Mouse (Mus musculus) limb, embryonic 15.5 days (tissue): ENCODE data around the gene Tmtc1. TPM values are rescaled to one million over a fixed set of nuclear protein-coding genes. Genes with fewer than 3 reads are reported as not detected.
A peak's percentile ranks its signal among the peaks of the same experiment; 100 is the strongest.

Experiments
- ATAC-seq: fragments of 200-750 bp; cut with Nextera tagmentation; 2 replicates; pipeline ENCODE4 v1.8.0; 2017; ENCODE audit warnings: low read depth, moderate TSS enrichment; ENCODE audit not compliant: insufficient number of reproducible peaks, low FRiP score, low TSS enrichment
- H3K27ac ChIP-seq: fragments of 300-500 bp; sonication (generic); 2 replicates; pipeline ENCODE4 v1.5.1; 2015; ENCODE audit warnings: moderate library complexity, mild to moderate bottlenecking, inconsistent platforms
- H3K27me3 ChIP-seq: fragments of 300-500 bp; sonication (generic); 2 replicates; pipeline ENCODE4 v1.6.1; 2015; ENCODE audit warnings: inconsistent platforms
- H3K36me3 ChIP-seq: fragments of 300-500 bp; sonication (generic); 2 replicates; pipeline ENCODE4 v1.6.1; 2015; ENCODE audit warnings: inconsistent platforms
- H3K4me1 ChIP-seq: fragments of 300-500 bp; sonication (generic); 2 replicates; pipeline ENCODE4 v1.6.1; 2015; ENCODE audit warnings: inconsistent platforms
- H3K4me2 ChIP-seq: fragments of 300-500 bp; sonication (generic); 2 replicates; pipeline ENCODE4 v1.6.1; 2015; ENCODE audit warnings: mild to moderate bottlenecking, inconsistent platforms
- H3K4me3 ChIP-seq: fragments of 300-500 bp; sonication (generic); 2 replicates; pipeline ENCODE4 v1.5.1; 2015; ENCODE audit warnings: mild to moderate bottlenecking, inconsistent platforms
- H3K9ac ChIP-seq: fragments of 300-500 bp; sonication (generic); 2 replicates; pipeline ENCODE4 v1.6.1; 2015; ENCODE audit warnings: inconsistent platforms
- H3K9me3 ChIP-seq: fragments of 300-500 bp; sonication (generic); 2 replicates; pipeline ENCODE4 v1.6.1; 2016; ENCODE audit warnings: inconsistent platforms
- WGBS: fragments of 180-500 bp; shearing (Covaris S2); methylation state at CpG from one replicate; pipeline ENCODE4 v1.1.7; 2015; 5-methylcytosine and 5-hydroxymethylcytosine counted together
- polyA plus RNA-seq: library from polyadenylated mRNA; unstranded; fragments of >200 nt; fragmentation: Nextera tagmentation; extraction: Ambion mirVana; gene quantifications from 2 replicates; pipeline ENCODE4 v1.2.1, GENCODE M21; 2015

The Tmtc1 gene
- polyA plus RNA-seq, 1 experiment from 2014 or later: 1.3 TPM

GRCm38 (mm10) chr6:148216752-148217151 lies 227.4 kb downstream of the Tmtc1 start:
- no peak overlapping the region for H3K9ac ChIP-seq
- ATAC-seq: no peak
- H3K27me3 ChIP-seq: no peaks in the 10 kb centered on the region
- 87% methylated on average over 4 of the region's 4 CpGs for WGBS
- no peak overlapping the region for H3K4me2 ChIP-seq
- no peaks in the 10 kb centered on the region for H3K9me3 ChIP-seq
- H3K4me1 ChIP-seq: peaks cover 3% of the 10 kb centered on the region; the same call in 1 of the 2 replicates
- no peaks in the 10 kb centered on the region for H3K36me3 ChIP-seq
- H3K27ac ChIP-seq: no peak overlapping the region
- no peak overlapping the region for H3K4me3 ChIP-seq

GRCm38 (mm10) chr6:148214765-148215164 lies 229.4 kb downstream of the Tmtc1 start:
- no peak overlapping the region for H3K4me3 ChIP-seq
- no peaks in the 10 kb centered on the region for H3K27me3 ChIP-seq
- no peaks in the 10 kb centered on the region for H3K9me3 ChIP-seq
- H3K4me2 ChIP-seq: no peak overlapping the region
- H3K36me3 ChIP-seq: no peaks in the 10 kb centered on the region
- WGBS: 3% methylated on average over 5 of the region's 5 CpGs
- H3K9ac ChIP-seq: no peak overlapping the region
- no peak for ATAC-seq
- peaks cover 8% of the 10 kb centered on the region; the same call in 1 of the 2 replicates for H3K4me1 ChIP-seq
- no peak overlapping the region for H3K27ac ChIP-seq

- Histone ChIP-seq H3K27me3 (no peaks in the 10 kb centered on the region), H3K9me3 (no peaks in the 10 kb centered on the region), H3K9ac (peak within 1 kb of the TSS; percentile 96), H3K4me1 (peaks cover 8% of the 10 kb centered on the region; the same call in 1 of the 2 replicates), H3K36me3 (no peaks in the 10 kb centered on the region), H3K4me2 (peak within 1 kb of the TSS; percentile 61), H3K27ac (peak within 1 kb of the TSS; percentile 88), H3K4me3 (peak within 1 kb of the TSS; percentile 86)
- peak; percentile 98 for ATAC-seq
- WGBS: under 1% methylated on average over 61 of the region's 61 CpGs
These were observed 232.1 kb downstream of the Tmtc1 start, which contains the start of gene Ergic2 for GRCm38 (mm10) chr6:148211897-148212680. Ergic2 (minus strand) TSS chr6:148212374.

- peak overlapping the region; percentile 61 for H3K4me2 ChIP-seq
- H3K27me3 ChIP-seq: no peaks in the 10 kb centered on the region
- peak; percentile 5; the same call in 1 of the 2 replicates for ATAC-seq
- WGBS: under 1% methylated on average over 51 of the region's 51 CpGs
- no peaks in the 10 kb centered on the region for H3K36me3 ChIP-seq
- peak overlapping the region; percentile 86 for H3K4me3 ChIP-seq
- H3K4me1 ChIP-seq: peaks cover 8% of the 10 kb centered on the region; the same call in 1 of the 2 replicates
- H3K9ac ChIP-seq: peak overlapping the region; percentile 96
- H3K9me3 ChIP-seq: no peaks in the 10 kb centered on the region
- H3K27ac ChIP-seq: peak overlapping the region; percentile 88
These were observed 232.8 kb downstream of the Tmtc1 start for GRCm38 (mm10) chr6:148211391-148211876.

- Histone ChIP-seq H3K27ac (no peak overlapping the region), H3K4me2 (no peak overlapping the region), H3K9ac (no peak overlapping the region), H3K4me3 (no peak overlapping the region), H3K9me3 (no peaks in the 10 kb centered on the region), H3K4me1 (peaks cover 5% of the 10 kb centered on the region; the same call in 1 of the 2 replicates), H3K27me3 (no peaks in the 10 kb centered on the region), H3K36me3 (peaks cover 16% of the 10 kb centered on the region)
- WGBS: 66% methylated on average over 1 of the region's 1 CpGs
- ATAC-seq: no peak
These were observed 236.7 kb downstream of the Tmtc1 start for GRCm38 (mm10) chr6:148207522-148207921.

GRCm38 (mm10) chr6:148205134-148205533 lies 239.1 kb downstream of the Tmtc1 start:
- Histone ChIP-seq H3K4me3 (no peak overlapping the region), H3K9me3 (no peaks in the 10 kb centered on the region), H3K4me1 (peaks cover under 1% of the 10 kb centered on the region; the same call in 1 of the 2 replicates), H3K9ac (no peak overlapping the region), H3K4me2 (no peak overlapping the region), H3K27me3 (no peaks in the 10 kb centered on the region), H3K27ac (no peak overlapping the region), H3K36me3 (peaks cover 31% of the 10 kb centered on the region)
- ATAC-seq: no peak
- 71% methylated on average over 1 of the region's 1 CpGs for WGBS

- ATAC-seq: no peak
- WGBS: 85% methylated on average over 3 of the region's 3 CpGs
- H3K27me3 ChIP-seq: no peaks in the 10 kb centered on the region
- peaks cover 51% of the 10 kb centered on the region for H3K36me3 ChIP-seq
- no peaks in the 10 kb centered on the region for H3K4me1 ChIP-seq
- no peaks in the 10 kb centered on the region for H3K9me3 ChIP-seq
- H3K4me2 ChIP-seq: no peak overlapping the region
- no peak overlapping the region for H3K27ac ChIP-seq
- no peak overlapping the region for H3K9ac ChIP-seq
- no peak overlapping the region for H3K4me3 ChIP-seq
These were observed 244.5 kb downstream of the Tmtc1 start for GRCm38 (mm10) chr6:148199729-148200128.

- H3K9ac ChIP-seq: no peak overlapping the region
- H3K9me3 ChIP-seq: no peaks in the 10 kb centered on the region
- no peak overlapping the region for H3K27ac ChIP-seq
- H3K36me3 ChIP-seq: peaks cover 55% of the 10 kb centered on the region
- no peak overlapping the region for H3K4me2 ChIP-seq
- no peaks in the 10 kb centered on the region for H3K4me1 ChIP-seq
- H3K4me3 ChIP-seq: no peak overlapping the region
- WGBS: 87% methylated on average over 2 of the region's 2 CpGs
- H3K27me3 ChIP-seq: no peaks in the 10 kb centered on the region
- no peak for ATAC-seq
These were observed 245.0 kb downstream of the Tmtc1 start for GRCm38 (mm10) chr6:148199177-148199576.

- Histone ChIP-seq H3K9ac (no peak overlapping the region), H3K27ac (no peak overlapping the region), H3K36me3 (peaks cover 47% of the 10 kb centered on the region), H3K27me3 (no peaks in the 10 kb centered on the region), H3K4me3 (no peak overlapping the region), H3K4me1 (no peaks in the 10 kb centered on the region), H3K4me2 (no peak overlapping the region), H3K9me3 (no peaks in the 10 kb centered on the region)
- ATAC-seq: no peak
- WGBS: 85% methylated on average over 6 of the region's 6 CpGs
These were observed 250.1 kb downstream of the Tmtc1 start for GRCm38 (mm10) chr6:148193972-148194701.

GRCm38 (mm10) chr6:148185694-148186093 lies 258.5 kb downstream of the Tmtc1 start:
- H3K27ac ChIP-seq: no peak overlapping the region
- H3K4me3 ChIP-seq: no peak overlapping the region
- peaks cover 73% of the 10 kb centered on the region for H3K36me3 ChIP-seq
- H3K4me1 ChIP-seq: no peaks in the 10 kb centered on the region
- ATAC-seq: no peak
- H3K4me2 ChIP-seq: no peak overlapping the region
- no peaks in the 10 kb centered on the region for H3K9me3 ChIP-seq
- 88% methylated on average over 1 of the region's 1 CpGs for WGBS
- no peak overlapping the region for H3K9ac ChIP-seq
- H3K27me3 ChIP-seq: no peaks in the 10 kb centered on the region
